ENCODE assay signal across 15 mouse cellular contexts in genomic region chr6:88736337-88736736, GRCm38 (mm10). TPM values are rescaled to one million over a fixed set of nuclear protein-coding genes. Genes with fewer than 3 reads are reported as not detected.
A peak's percentile ranks its signal among the peaks of the same experiment; 100 is the strongest.
DNase-seq lines count a peak whose midpoint lies in the region; ATAC-seq and TF ChIP-seq lines count a peak whose summit lies in the region.
"Had no signal": no experiment of that assay in that cellular context is flagged by ENCODE, and none has a peak within 500 bp of the region (broad histone marks: within the 10 kb centered on the region; RNA-seq: fewer than 3 reads in every experiment).

No protein-coding gene starts in this region.

- H3K27ac ChIP-seq in gastrocnemius, adult 2 months = peak overlapping the region; percentile 35
- H3K27ac ChIP-seq in liver, embryonic 12.5 days = peak overlapping the region; percentile 50; the same call in 1 of the 2 replicates
- no peak overlapping the region for H3K27ac ChIP-seq in liver, embryonic 11.5 days (ENCODE audit: low read depth, low read length)
- H3K27ac ChIP-seq in brown adipose tissue, adult 24 weeks (replicated peaks; ENCODE audit: low read depth, low read length) = 0 out of 2 replicates have a peak overlapping the region, but pooled peaks have one; percentile 19
- H3K27ac ChIP-seq in liver, embryonic 15.5 days (replicated peaks) = peak overlapping the region; percentile 95

- H3K9ac ChIP-seq in liver, embryonic 12.5 days = peak overlapping the region; percentile 23; the same call in 1 of the 2 replicates
- no peak overlapping the region for H3K9ac ChIP-seq in liver, embryonic 11.5 days (ENCODE audit: low read depth, low read length)
- no peak overlapping the region for H3K9ac ChIP-seq in liver, embryonic 15.5 days
- H3K9ac ChIP-seq: forebrain, postnatal 0 days; hindbrain, embryonic 13.5 days had no signal

- peaks cover 85% of the 10 kb centered on the region for H3K4me1 ChIP-seq in liver, embryonic 12.5 days
- peaks cover 38% of the 10 kb centered on the region for H3K4me1 ChIP-seq in liver, embryonic 11.5 days (replicated peaks; ENCODE audit: control insufficient read depth, insufficient read depth, low read length)
- peaks cover 61% of the 10 kb centered on the region for H3K4me1 ChIP-seq in brown adipose tissue, adult 24 weeks (ENCODE audit: control insufficient read depth, insufficient read depth, insufficient read length, low read length)
- peaks cover 95% of the 10 kb centered on the region for H3K4me1 ChIP-seq in liver, embryonic 15.5 days (replicated peaks)

- ATAC-seq in liver, embryonic 12.5 days = no peak
- ATAC-seq in liver, embryonic 11.5 days (replicated peaks; ENCODE audit: low FRiP score) = no peak
- no peak for ATAC-seq in liver, embryonic 15.5 days (ENCODE audit: insufficient read depth)
- ATAC-seq: forebrain, postnatal 0 days had no signal

- H3K4me3 ChIP-seq in gastrocnemius, adult 2 months = no peak overlapping the region
- H3K4me3 ChIP-seq in liver, embryonic 12.5 days = no peak overlapping the region
- H3K4me3 ChIP-seq in liver, embryonic 11.5 days (ENCODE audit: low read depth, low read length) = no peak overlapping the region
- H3K4me3 ChIP-seq in brown adipose tissue, adult 24 weeks (ENCODE audit: insufficient read depth, low read depth, low read length) = no peak overlapping the region
- H3K4me3 ChIP-seq in liver, embryonic 15.5 days (replicated peaks) = no peak overlapping the region
- H3K4me3 ChIP-seq: hindbrain, embryonic 13.5 days had no signal

- H3K9me3 ChIP-seq in liver, embryonic 12.5 days (replicated peaks) = no peaks in the 10 kb centered on the region
- H3K9me3 ChIP-seq in liver, embryonic 11.5 days (ENCODE audit: control insufficient read depth, low read length) = no peaks in the 10 kb centered on the region
- H3K9me3 ChIP-seq in liver, embryonic 15.5 days (replicated peaks) = no peaks in the 10 kb centered on the region
- H3K9me3 ChIP-seq: hindbrain, embryonic 13.5 days had no signal

- peak overlapping the region; percentile 14; the same call in 1 of the 2 replicates for H3K4me2 ChIP-seq in liver, embryonic 12.5 days
- H3K4me2 ChIP-seq in liver, embryonic 11.5 days = no peak overlapping the region
- peak overlapping the region; percentile 12 for H3K4me2 ChIP-seq in liver, embryonic 15.5 days
- H3K4me2 ChIP-seq: hindbrain, embryonic 13.5 days had no signal

- TF ChIP-seq CTCF in gastrocnemius, adult 2 months (IDR thresholded peaks at IDR 0.05) = no peak

- 77% methylated on average over 8 of the region's 8 CpGs for WGBS in liver, embryonic 12.5 days (ENCODE audit: insufficient replicate concordance)
- 77% methylated on average over 8 of the region's 8 CpGs for WGBS in liver, embryonic 11.5 days
- 71% methylated on average over 8 of the region's 8 CpGs for WGBS in liver, embryonic 15.5 days (ENCODE audit: insufficient replicate concordance)

- H3K27me3 ChIP-seq in liver, embryonic 12.5 days (replicated peaks) = peaks cover 8% of the 10 kb centered on the region; the same call in 1 of the 2 replicates
- no peaks in the 10 kb centered on the region; the same call in 1 of the 2 replicates for H3K27me3 ChIP-seq in liver, embryonic 11.5 days (replicated peaks; ENCODE audit: control insufficient read depth, insufficient read depth, low read length)
- no peaks in the 10 kb centered on the region for H3K27me3 ChIP-seq in liver, embryonic 15.5 days
- H3K27me3 ChIP-seq: hindbrain, embryonic 13.5 days had no signal

- DNase-seq in gastrocnemius, adult 2 months = no peak
- no peak for DNase-seq in gastrocnemius, postnatal 4 days (ENCODE audit: low spot score in 2 of 2)
- DNase-seq in liver, embryonic 11.5 days (ENCODE audit: low spot score) = no peak
- DNase-seq in adipocyte (ENCODE audit: low spot score) = no peak
- DNase-seq in heart, postnatal 25 days (ENCODE audit: low spot score) = no peak
- DNase-seq: adrenal gland, postnatal 25 days; B cell, adult 2 months; forebrain, postnatal 0 days; kidney, adult 11 months; lung, adult 18-20 months; midbrain, embryonic 14.5 days had no signal

- peaks cover 51% of the 10 kb centered on the region for H3K36me3 ChIP-seq in liver, embryonic 12.5 days
- no peaks in the 10 kb centered on the region for H3K36me3 ChIP-seq in liver, embryonic 11.5 days (ENCODE audit: control insufficient read depth, insufficient read depth, low read length)
- H3K36me3 ChIP-seq in liver, embryonic 15.5 days (replicated peaks) = peaks cover 72% of the 10 kb centered on the region
- H3K36me3 ChIP-seq: hindbrain, embryonic 13.5 days had no signal

- intact Hi-C loops in gastrocnemius, adult 2 months (cut with DNase I) = no loop called here
- intact Hi-C loops in heart, postnatal 25 days (cut with DNase I) = no loop called here

RNA-seq across cellular contexts. Expression of gene Mgll, which starts 12.1 kb away (rescaled TPM):
- 10 to 100 TPM; 22.5 to 46.8 TPM for total RNA-seq in gastrocnemius, adult 2 months (2021)
- total RNA-seq in gastrocnemius, postnatal 4 days (2021) = 10 to 100 TPM; 70.3 to 74.3 TPM
- polyA plus RNA-seq in liver, embryonic 12.5 days (2016; fragmentation: Nextera tagmentation; extraction: Ambion mirVana) = 46.4 and 47.7 TPM in 2 replicates
- 17.3 and 22.2 TPM in 2 replicates for polyA plus RNA-seq in liver, embryonic 11.5 days (2014; fragmentation: Nextera tagmentation; extraction: Ambion mirVana)
- polyA plus RNA-seq in brown adipose tissue, adult 24 weeks (2012; ENCODE audit: insufficient read depth, insufficient read length, missing spikeins) = 257 and 493 TPM in 2 replicates
- polyA plus RNA-seq in liver, embryonic 15.5 days (2015; fragmentation: Nextera tagmentation; extraction: Ambion mirVana) = 69.7 and 71.6 TPM in 2 replicates
- 100 to 1,000 TPM; 115 to 127 TPM for total RNA-seq in heart, postnatal 25 days (2021)
